Mouse (Mus musculus) cerebellum, adult 2 months (tissue): ENCODE results near the gene Gbp2b. TPM values are rescaled to one million over a fixed set of nuclear protein-coding genes. Genes with fewer than 3 reads are reported as not detected.
"Not testable (repeated sequence)": the region's sequence is repeated elsewhere in the genome, so short reads cannot be mapped to it uniquely, and the experiment has no call there.

Experiments
- DNase-seq, 2 experiments: peaks; one replicate each; pipeline ENCODE4 v3.0.0; 2021
- H3K27ac ChIP-seq: fragments of 200-500 bp; 2 replicates; pipeline ENCODE4 v1.5.1; 2012; ENCODE audit warnings: low read length, control low read depth, inconsistent platforms; ENCODE audit not compliant: insufficient read depth
- H3K27me3 ChIP-seq: fragments of 200-500 bp; 2 replicates; pipeline ENCODE4 v1.6.1; 2012; ENCODE audit warnings: inconsistent platforms, mild to moderate bottlenecking, low read length, moderate library complexity; ENCODE audit not compliant: control insufficient read depth, insufficient read depth
- H3K4me1 ChIP-seq: fragments of 200-500 bp; 2 replicates; pipeline ENCODE4 v1.6.1; 2011; ENCODE audit warnings: low read length; ENCODE audit not compliant: control insufficient read depth, insufficient read depth
- H3K4me3 ChIP-seq: fragments of 200-500 bp; replicated peaks from 2 replicates; pipeline ENCODE3; 2011; ENCODE audit warnings: mild to moderate bottlenecking, low read depth, low read length, control low read depth; ENCODE audit not compliant: insufficient read depth
- CTCF ChIP-seq: fragments of 200-500 bp; IDR thresholded peaks from 2 replicates; pipeline ENCODE4 v1.5.1; 2011; ENCODE audit warnings: low read depth, mild to moderate bottlenecking, control low read depth, low read length, moderate library complexity, borderline replicate concordance; ENCODE audit not compliant: insufficient read depth
- POLR2A ChIP-seq: fragments of 200-500 bp; IDR thresholded peaks from 2 replicates; pipeline ENCODE4 v1.6.1; 2011; ENCODE audit warnings: low read length, control low read depth, borderline replicate concordance; ENCODE audit not compliant: insufficient read depth
- WGBS: fragments of 180-500 bp; shearing (Covaris S2); methylation state at CpG from one replicate; pipeline ENCODE4 v1.1.7; 2018; 5-methylcytosine and 5-hydroxymethylcytosine counted together
- polyA plus RNA-seq: library from polyadenylated mRNA; depleted of rRNA; stranded (reverse); fragments of >200 nt; gene quantifications from 2 replicates; pipeline ENCODE4 v1.2.3, GENCODE M21; 2012

Gbp2b gene
- polyA plus RNA-seq, 1 experiment: not detected

DNA sequence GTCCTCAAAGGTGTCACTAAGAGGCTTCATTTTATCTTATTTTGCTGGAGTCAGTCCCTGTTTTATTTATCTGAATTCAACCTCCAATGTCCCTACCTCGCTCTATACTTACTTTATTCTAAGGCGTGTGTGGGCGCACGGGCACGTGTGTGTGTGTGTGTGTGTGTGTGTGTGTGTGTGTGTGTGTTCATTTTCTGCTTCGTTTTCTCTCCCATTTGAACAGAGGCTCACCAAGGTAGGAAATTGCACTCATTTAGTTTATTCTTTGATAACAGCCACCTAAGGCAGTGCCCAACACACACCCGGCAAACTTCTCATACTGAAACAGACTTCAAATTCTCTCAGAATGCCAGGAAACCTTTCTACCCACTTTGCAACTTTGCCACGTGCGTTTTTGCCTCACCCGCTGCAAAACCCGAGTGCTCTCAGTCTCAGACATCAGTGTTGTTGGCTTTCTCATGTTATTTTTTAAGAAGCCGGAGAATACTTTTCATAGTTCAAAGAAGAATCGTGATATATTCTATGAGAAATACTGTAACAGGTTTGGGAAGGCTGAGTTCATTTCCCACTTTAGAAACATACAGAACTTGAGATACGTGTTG lies 33.5 kb upstream of the Gbp2b start:
- no peak for DNase-seq
- no peak for TF ChIP-seq CTCF
- TF ChIP-seq POLR2A: no peak
- H3K4me3 ChIP-seq: no peak overlapping the region
- WGBS: 92% methylated on average over 14 of the region's 14 CpGs
- H3K27me3 ChIP-seq: no peaks in the 10 kb centered on the region; the same call in 1 of the 2 replicates
- no peak overlapping the region for H3K27ac ChIP-seq
- no peaks in the 10 kb centered on the region for H3K4me1 ChIP-seq

DNA sequence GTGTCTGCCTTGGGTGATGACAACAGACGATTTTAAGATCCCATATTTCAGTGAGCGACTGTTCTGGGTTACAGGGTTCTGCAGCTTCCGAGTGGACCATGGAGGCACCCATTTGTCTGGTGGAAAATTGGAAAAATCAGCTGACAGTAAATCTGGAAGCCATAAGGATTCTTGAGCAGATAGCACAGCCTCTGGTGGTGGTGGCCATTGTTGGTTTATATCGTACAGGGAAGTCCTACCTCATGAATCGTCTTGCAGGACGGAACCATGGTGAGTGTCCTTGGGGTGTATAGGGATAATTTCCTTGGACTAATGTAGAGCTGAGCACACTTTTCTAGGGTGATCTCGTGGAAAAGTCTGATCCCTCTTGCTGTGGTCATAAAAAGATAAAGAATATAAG lies 33.0 kb upstream of the Gbp2b start:
- H3K27me3 ChIP-seq: no peaks in the 10 kb centered on the region; the same call in 1 of the 2 replicates
- no peak for DNase-seq
- H3K4me3 ChIP-seq: no peak overlapping the region
- H3K4me1 ChIP-seq: no peaks in the 10 kb centered on the region
- TF ChIP-seq POLR2A (no peak), CTCF (no peak)
- no peak overlapping the region for H3K27ac ChIP-seq
- WGBS: 90% methylated on average over 7 of the region's 7 CpGs

DNA sequence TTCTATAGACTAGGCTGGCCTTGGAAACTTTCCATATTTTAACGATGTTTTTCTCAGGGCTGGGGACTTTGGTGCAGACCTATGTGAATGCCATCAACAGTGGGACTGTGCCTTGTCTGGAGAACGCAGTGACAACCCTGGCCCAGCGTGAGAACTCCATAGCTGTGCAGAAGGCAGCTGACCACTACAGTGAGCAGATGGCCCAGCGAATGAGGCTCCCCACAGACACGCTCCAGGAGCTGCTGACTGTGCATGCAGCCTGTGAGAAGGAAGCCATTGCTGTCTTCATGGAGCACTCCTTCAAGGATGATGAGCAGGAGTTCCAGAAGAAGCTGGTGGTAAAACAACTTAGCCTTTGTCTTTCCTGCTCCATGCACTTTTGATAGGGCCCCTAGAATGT lies 27.2 kb upstream of the Gbp2b start:
- peak; percentile 29 to 53 for DNase-seq
- H3K4me3 ChIP-seq, H3K27ac ChIP-seq, H3K4me1 ChIP-seq, H3K27me3 ChIP-seq: not testable (repeated sequence)
- 13% methylated on average over 5 of the region's 5 CpGs for WGBS

DNA sequence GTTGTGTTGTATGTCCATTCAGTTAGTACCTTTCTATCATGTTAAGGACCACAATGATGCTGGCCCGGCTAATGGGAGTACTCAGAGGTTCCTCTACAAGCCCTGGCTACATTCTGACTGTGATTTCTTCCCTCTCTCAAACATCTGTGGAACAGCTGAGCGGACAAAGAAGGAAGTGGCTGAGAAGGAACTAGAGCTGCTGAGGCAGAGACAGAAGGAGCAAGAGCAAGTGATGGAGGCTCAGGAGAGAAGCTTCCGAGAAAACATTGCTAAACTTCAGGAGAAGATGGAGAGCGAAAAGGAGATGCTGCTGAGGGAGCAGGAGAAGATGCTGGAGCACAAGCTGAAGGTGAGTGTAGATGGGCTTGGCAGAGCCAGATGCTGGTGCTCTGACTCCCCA lies 23.9 kb upstream of the Gbp2b start:
- no peak for DNase-seq
- H3K4me1 ChIP-seq: peaks cover 4% of the 10 kb centered on the region
- H3K27ac ChIP-seq: no peak overlapping the region
- H3K4me3 ChIP-seq: no peak overlapping the region
- WGBS: 98% methylated on average over 4 of the region's 4 CpGs
- TF ChIP-seq CTCF (no peak), POLR2A (no peak)
- no peaks in the 10 kb centered on the region for H3K27me3 ChIP-seq

DNA sequence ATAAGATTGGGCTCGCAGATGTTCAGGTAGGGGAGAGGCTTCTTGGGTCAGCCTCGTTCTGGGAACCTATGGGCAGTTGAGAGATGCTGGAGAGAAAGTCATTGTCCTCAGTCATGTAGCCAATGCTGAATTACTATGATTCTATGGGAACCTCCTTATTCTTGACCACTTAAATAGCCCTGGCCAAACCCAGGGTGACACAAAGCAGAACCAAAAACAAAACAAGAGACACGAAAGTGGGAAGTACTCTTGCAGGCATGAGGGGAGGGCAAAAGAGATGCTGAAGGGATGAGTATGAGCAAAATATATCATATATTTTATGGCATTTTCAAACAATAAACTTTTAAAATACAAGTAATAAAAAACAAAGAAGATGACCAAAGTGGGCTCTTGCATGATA lies 17.5 kb upstream of the Gbp2b start:
- TF ChIP-seq CTCF: no peak
- TF ChIP-seq POLR2A: no peak
- Histone ChIP-seq H3K4me3 (no peak overlapping the region), H3K27ac (no peak overlapping the region), H3K27me3 (no peaks in the 10 kb centered on the region), H3K4me1 (no peaks in the 10 kb centered on the region)
- 79% methylated on average over 3 of the region's 3 CpGs for WGBS
- DNase-seq: no peak

DNA sequence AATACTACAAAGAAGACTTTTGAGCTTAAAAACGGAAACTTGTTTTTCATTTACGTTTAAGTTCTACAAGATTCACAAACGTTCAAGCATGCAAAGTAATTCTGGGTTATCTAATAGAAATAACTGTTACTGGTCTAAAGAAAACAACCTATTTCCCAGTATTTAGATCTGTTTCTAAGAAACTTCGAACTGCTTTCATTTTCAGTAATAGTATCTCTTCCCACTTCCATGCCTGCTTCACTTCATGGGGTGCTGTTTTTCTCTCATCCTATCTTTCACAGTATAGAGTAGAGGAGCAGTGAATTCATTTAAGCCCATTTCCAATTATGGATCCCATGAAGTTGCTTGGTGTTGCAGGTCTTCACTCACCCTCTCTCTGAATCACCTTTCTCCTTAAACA lies 16.3 kb upstream of the Gbp2b start:
- no peak for TF ChIP-seq POLR2A
- no peak for TF ChIP-seq CTCF
- WGBS: 87% methylated on average over 4 of the region's 4 CpGs
- H3K27ac ChIP-seq: no peak overlapping the region
- H3K4me3 ChIP-seq: no peak overlapping the region
- no peaks in the 10 kb centered on the region for H3K4me1 ChIP-seq
- H3K27me3 ChIP-seq: no peaks in the 10 kb centered on the region
- no peak for DNase-seq

DNA sequence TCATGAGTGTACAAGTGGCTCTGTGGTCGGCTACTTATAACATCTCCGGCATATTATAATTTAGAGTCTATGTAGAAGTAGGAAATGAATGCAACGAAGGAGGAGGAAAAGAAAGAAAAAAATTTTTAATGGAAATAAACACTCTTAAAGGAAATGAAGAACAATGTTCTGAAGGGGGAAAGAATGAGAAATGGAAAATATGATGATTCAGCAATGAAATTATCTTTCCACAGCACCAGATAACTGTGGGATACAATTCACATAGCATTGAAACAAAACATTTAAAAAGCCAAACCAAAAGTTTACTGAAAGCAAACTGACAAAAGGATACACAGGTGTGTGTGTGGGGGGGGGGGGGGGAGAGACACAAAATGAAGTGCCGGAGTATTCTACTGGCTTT lies 11.6 kb upstream of the Gbp2b start:
- no peak for DNase-seq
- WGBS: 87% methylated on average over 4 of the region's 4 CpGs

DNA sequence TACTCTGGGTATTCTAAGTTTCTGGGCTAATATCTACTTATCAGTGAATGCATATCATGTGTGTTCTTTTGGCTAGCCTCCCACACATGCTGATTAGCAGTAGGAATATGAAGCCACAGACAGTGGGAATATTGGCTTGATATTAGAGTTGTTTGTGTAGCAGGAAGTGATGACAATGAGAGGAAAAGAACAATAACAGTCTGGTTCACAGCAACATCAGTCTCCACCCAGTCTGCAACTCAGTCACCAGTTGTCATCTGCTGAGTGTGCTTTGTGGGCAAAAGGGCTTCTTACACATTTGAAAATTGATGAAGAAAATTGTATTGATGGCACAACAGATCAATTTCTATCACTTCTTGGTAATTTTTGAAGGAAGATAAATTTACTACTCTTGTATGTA lies 7.3 kb upstream of the Gbp2b start:
- Histone ChIP-seq H3K27me3 (no peaks in the 10 kb centered on the region), H3K27ac (no peak overlapping the region), H3K4me1 (no peaks in the 10 kb centered on the region), H3K4me3 (no peak overlapping the region)
- DNase-seq: no peak
- TF ChIP-seq POLR2A: no peak
- no peak for TF ChIP-seq CTCF

More for the DNA sequence above, 11.6 kb upstream of the Gbp2b start:
- TF ChIP-seq CTCF: no peak
- no peak for TF ChIP-seq POLR2A
- no peak overlapping the region for H3K27ac ChIP-seq
- no peak overlapping the region for H3K4me3 ChIP-seq
- H3K27me3 ChIP-seq: no peaks in the 10 kb centered on the region
- no peaks in the 10 kb centered on the region for H3K4me1 ChIP-seq

DNA sequence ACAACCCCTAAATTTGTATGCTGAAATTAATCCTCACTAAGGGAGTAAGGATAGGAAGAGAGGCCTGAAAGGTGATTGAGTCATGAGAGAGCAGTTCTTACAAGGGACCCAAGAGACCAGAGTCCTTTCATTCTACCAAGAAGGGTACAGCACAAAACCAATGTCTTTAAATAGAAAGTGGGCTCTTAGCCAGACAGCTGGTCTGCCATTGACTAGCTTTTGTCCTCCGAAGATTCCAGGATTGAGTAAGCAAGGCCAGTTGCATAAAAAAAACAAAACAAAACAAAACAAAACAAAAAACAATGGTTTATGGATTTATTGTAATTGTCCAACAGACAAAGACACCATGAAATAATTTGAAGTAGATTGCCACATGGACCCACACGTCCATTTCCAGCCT lies 5.8 kb upstream of the Gbp2b start:
- WGBS: 64% methylated on average over 2 of the region's 2 CpGs
- Histone ChIP-seq H3K4me3 (no peak overlapping the region), H3K27me3 (no peaks in the 10 kb centered on the region)

More for the DNA sequence above, 5.8 kb upstream of the Gbp2b start:
- no peak for DNase-seq
- Histone ChIP-seq H3K27ac (no peak overlapping the region), H3K4me1 (no peaks in the 10 kb centered on the region)
- TF ChIP-seq POLR2A: no peak
- no peak for TF ChIP-seq CTCF
